Mouse (Mus musculus): Measurements from ENCODE around the gene Ifna5. TPM values are rescaled to one million over a fixed set of nuclear protein-coding genes. Genes with fewer than 3 reads are reported as not detected.

Ifna5 gene
- polyA plus RNA-seq, 1 experiment from 2014 or later, result not detected

- Histone ChIP-seq H3K9ac (replicated peaks; ENCODE audit: low read depth, low read length) (no peak overlapping the region), H3K9me3 (ENCODE audit: control insufficient read depth, low read length) (no peaks in the 10 kb centered on the region), H3K27ac (ENCODE audit: low read length) (no peak overlapping the region), H3K4me3 (replicated peaks; ENCODE audit: low read length) (no peak overlapping the region), H3K4me1 (replicated peaks; ENCODE audit: control insufficient read depth, insufficient read depth, low read length) (no peaks in the 10 kb centered on the region), H3K36me3 (ENCODE audit: control insufficient read depth, insufficient read depth) (no peaks in the 10 kb centered on the region), H3K27me3 (replicated peaks; ENCODE audit: control insufficient read depth, insufficient read depth, low read length) (0 out of 2 replicates have a peak, but pooled peaks cover 2% of the 10 kb centered on the region), H3K4me2 (ENCODE audit: low read length) (no peak overlapping the region)
- no peak for ATAC-seq
- 76% methylated on average over 4 of the region's 4 CpGs for WGBS
Measured at GRCm38 (mm10) chr4:88875435-88876095, 40.2 kb downstream of the Ifna5 start.

DNA sequence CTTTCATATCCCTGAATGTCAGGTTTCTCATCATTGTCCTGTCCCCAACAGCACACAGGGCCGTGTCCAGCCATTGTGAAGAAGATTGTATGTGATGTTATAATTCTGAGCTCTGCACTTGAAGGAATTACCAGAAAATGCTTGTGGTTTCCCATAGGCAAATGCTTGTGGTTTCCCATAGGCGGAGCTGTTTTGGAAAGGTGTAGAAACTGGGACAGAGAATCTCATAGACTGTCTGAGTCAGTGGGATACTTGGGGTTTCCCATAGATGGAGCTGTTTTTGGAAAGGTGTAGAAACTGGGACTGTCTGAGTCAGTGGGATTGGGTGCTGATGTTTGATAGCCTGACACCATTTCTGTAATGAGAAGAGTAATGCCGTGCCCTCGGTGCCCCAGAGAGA, 41.2 kb downstream of the Ifna5 start:
- H3K9ac ChIP-seq (replicated peaks; ENCODE audit: low read depth, low read length), result no peak overlapping the region
- no peaks in the 10 kb centered on the region for H3K4me1 ChIP-seq (replicated peaks; ENCODE audit: control insufficient read depth, insufficient read depth, low read length)
- no peak overlapping the region for H3K4me3 ChIP-seq (replicated peaks; ENCODE audit: low read length)
- H3K36me3 ChIP-seq (ENCODE audit: control insufficient read depth, insufficient read depth), result no peaks in the 10 kb centered on the region
- no peak overlapping the region for H3K27ac ChIP-seq (ENCODE audit: low read length)
- WGBS, result 80% methylated on average over 4 of the region's 4 CpGs
- 0 out of 2 replicates have a peak, but pooled peaks cover 2% of the 10 kb centered on the region for H3K27me3 ChIP-seq (replicated peaks; ENCODE audit: control insufficient read depth, insufficient read depth, low read length)
- ATAC-seq, result no peak
- H3K4me2 ChIP-seq (ENCODE audit: low read length), result no peak overlapping the region
- H3K9me3 ChIP-seq (ENCODE audit: control insufficient read depth, low read length), result no peaks in the 10 kb centered on the region

GRCm38 (mm10) chr4:88878246-88878645, 42.9 kb downstream of the Ifna5 start:
- Histone ChIP-seq H3K4me1 (replicated peaks; ENCODE audit: control insufficient read depth, insufficient read depth, low read length) (no peaks in the 10 kb centered on the region), H3K9ac (replicated peaks; ENCODE audit: low read depth, low read length) (no peak overlapping the region), H3K27me3 (replicated peaks; ENCODE audit: control insufficient read depth, insufficient read depth, low read length) (no peaks in the 10 kb centered on the region), H3K4me2 (ENCODE audit: low read length) (no peak overlapping the region), H3K9me3 (ENCODE audit: control insufficient read depth, low read length) (no peaks in the 10 kb centered on the region), H3K36me3 (ENCODE audit: control insufficient read depth, insufficient read depth) (no peaks in the 10 kb centered on the region), H3K4me3 (replicated peaks; ENCODE audit: low read length) (no peak overlapping the region), H3K27ac (ENCODE audit: low read length) (no peak overlapping the region)
- ATAC-seq, result no peak
- WGBS, result 46% methylated on average over 10 of the region's 10 CpGs

- Histone ChIP-seq H3K9ac (replicated peaks; ENCODE audit: low read depth, low read length) (no peak overlapping the region), H3K9me3 (ENCODE audit: control insufficient read depth, low read length) (no peaks in the 10 kb centered on the region), H3K27me3 (replicated peaks; ENCODE audit: control insufficient read depth, insufficient read depth, low read length) (no peaks in the 10 kb centered on the region), H3K36me3 (ENCODE audit: control insufficient read depth, insufficient read depth) (no peaks in the 10 kb centered on the region), H3K4me3 (replicated peaks; ENCODE audit: low read length) (no peak overlapping the region), H3K4me2 (ENCODE audit: low read length) (no peak overlapping the region), H3K4me1 (replicated peaks; ENCODE audit: control insufficient read depth, insufficient read depth, low read length) (no peaks in the 10 kb centered on the region), H3K27ac (ENCODE audit: low read length) (no peak overlapping the region)
- whole genome bisulfite sequencing, result 64% methylated on average over 4 of the region's 4 CpGs
- ATAC-seq, result no peak
Measured at GRCm38 (mm10) chr4:88878772-88879171, 43.4 kb downstream of the Ifna5 start.

- Histone ChIP-seq H3K9me3 (ENCODE audit: control insufficient read depth, low read length) (no peaks in the 10 kb centered on the region), H3K27me3 (replicated peaks; ENCODE audit: control insufficient read depth, insufficient read depth, low read length) (no peaks in the 10 kb centered on the region), H3K9ac (replicated peaks; ENCODE audit: low read depth, low read length) (no peak within 1 kb of the TSS), H3K4me3 (replicated peaks; ENCODE audit: low read length) (no peak within 1 kb of the TSS), H3K4me2 (ENCODE audit: low read length) (no peak within 1 kb of the TSS), H3K4me1 (replicated peaks; ENCODE audit: control insufficient read depth, insufficient read depth, low read length) (no peaks in the 10 kb centered on the region), H3K36me3 (ENCODE audit: control insufficient read depth, insufficient read depth) (no peaks in the 10 kb centered on the region), H3K27ac (ENCODE audit: low read length) (no peak within 1 kb of the TSS)
- ATAC-seq, result no peak
- 86% methylated on average over 8 of the region's 8 CpGs for WGBS
Measured at GRCm38 (mm10) chr4:88880101-88880500, 44.8 kb downstream of the Ifna5 start, which contains the start of gene Ifne. Ifne (minus strand) TSS chr4:88880201.

Other genes starting within 250 kb of the Ifna5 start
- not detected in 2 replicates for gene Ifna9, start 243.1 kb upstream of the Ifna5 start, polyA plus RNA-seq (2015; fragmentation: Nextera tagmentation; extraction: Ambion mirVana)
- gene Ifna12, start 232.1 kb upstream of the Ifna5 start, polyA plus RNA-seq (2015; fragmentation: Nextera tagmentation; extraction: Ambion mirVana), result not detected in 2 replicates
- gene C87499, start 201.1 kb upstream of the Ifna5 start, polyA plus RNA-seq (2015; fragmentation: Nextera tagmentation; extraction: Ambion mirVana), result not detected in 2 replicates
- gene Ifna13, start 191.1 kb upstream of the Ifna5 start, polyA plus RNA-seq (2015; fragmentation: Nextera tagmentation; extraction: Ambion mirVana), result not detected in 2 replicates
- not detected in 2 replicates for gene Ifna16, start 158.6 kb upstream of the Ifna5 start, polyA plus RNA-seq (2015; fragmentation: Nextera tagmentation; extraction: Ambion mirVana)
- gene Ifna2, start 151.6 kb upstream of the Ifna5 start, polyA plus RNA-seq (2015; fragmentation: Nextera tagmentation; extraction: Ambion mirVana), result not detected in 2 replicates
- not detected in 2 replicates for gene Ifnab, start 144.2 kb upstream of the Ifna5 start, polyA plus RNA-seq (2015; fragmentation: Nextera tagmentation; extraction: Ambion mirVana)
- gene Gm26566, start 113.7 kb upstream of the Ifna5 start, polyA plus RNA-seq (2015; fragmentation: Nextera tagmentation; extraction: Ambion mirVana), result 1.2 and 1.4 TPM in 2 replicates
- 122 and 135 TPM in 2 replicates for gene Klhl9, start 113.1 kb upstream of the Ifna5 start, polyA plus RNA-seq (2015; fragmentation: Nextera tagmentation; extraction: Ambion mirVana)
- not detected in 2 replicates for gene Gm13271, start 80.7 kb upstream of the Ifna5 start, polyA plus RNA-seq (2015; fragmentation: Nextera tagmentation; extraction: Ambion mirVana)
- 0.16 TPM in 1 of 2 replicates, not detected in the other for gene Gm13283, start 75.4 kb upstream of the Ifna5 start, polyA plus RNA-seq (2015; fragmentation: Nextera tagmentation; extraction: Ambion mirVana)
- 0.46 TPM in 1 of 2 replicates, not detected in the other for gene Gm13290, start 61.7 kb upstream of the Ifna5 start, polyA plus RNA-seq (2015; fragmentation: Nextera tagmentation; extraction: Ambion mirVana)
- gene Gm13289, start 58.6 kb upstream of the Ifna5 start, polyA plus RNA-seq (2015; fragmentation: Nextera tagmentation; extraction: Ambion mirVana), result not detected in 2 replicates
- not detected in 2 replicates for gene Gm13272, start 55.7 kb upstream of the Ifna5 start, polyA plus RNA-seq (2015; fragmentation: Nextera tagmentation; extraction: Ambion mirVana)
- gene Ifnz, start 53.4 kb upstream of the Ifna5 start, polyA plus RNA-seq (2015; fragmentation: Nextera tagmentation; extraction: Ambion mirVana), result not detected in 2 replicates
- not detected in 2 replicates for gene Gm13276, start 49.8 kb upstream of the Ifna5 start, polyA plus RNA-seq (2015; fragmentation: Nextera tagmentation; extraction: Ambion mirVana)
- gene Gm13277, start 46.9 kb upstream of the Ifna5 start, polyA plus RNA-seq (2015; fragmentation: Nextera tagmentation; extraction: Ambion mirVana), result not detected in 2 replicates
- not detected in 2 replicates for gene Gm13278, start 44.0 kb upstream of the Ifna5 start, polyA plus RNA-seq (2015; fragmentation: Nextera tagmentation; extraction: Ambion mirVana)
- gene Gm13275, start 41.0 kb upstream of the Ifna5 start, polyA plus RNA-seq (2015; fragmentation: Nextera tagmentation; extraction: Ambion mirVana), result not detected in 2 replicates
- not detected in 2 replicates for gene Gm13279, start 38.1 kb upstream of the Ifna5 start, polyA plus RNA-seq (2015; fragmentation: Nextera tagmentation; extraction: Ambion mirVana)
- gene Gm13285, start 35.9 kb upstream of the Ifna5 start, polyA plus RNA-seq (2015; fragmentation: Nextera tagmentation; extraction: Ambion mirVana), result not detected in 2 replicates
- not detected in 2 replicates for gene Gm13287, start 32.3 kb upstream of the Ifna5 start, polyA plus RNA-seq (2015; fragmentation: Nextera tagmentation; extraction: Ambion mirVana)
- gene Gm13288, start 30.0 kb upstream of the Ifna5 start, polyA plus RNA-seq (2015; fragmentation: Nextera tagmentation; extraction: Ambion mirVana), result not detected in 2 replicates
- not detected in 2 replicates for gene Ifna7, start 19.3 kb upstream of the Ifna5 start, polyA plus RNA-seq (2015; fragmentation: Nextera tagmentation; extraction: Ambion mirVana)
- not detected in 2 replicates for gene Ifna11, start 15.6 kb upstream of the Ifna5 start, polyA plus RNA-seq (2015; fragmentation: Nextera tagmentation; extraction: Ambion mirVana)
- not detected in 2 replicates for gene Ifna6, start 8.1 kb upstream of the Ifna5 start, polyA plus RNA-seq (2015; fragmentation: Nextera tagmentation; extraction: Ambion mirVana)
- gene Ifna4, start 6.3 kb downstream of the Ifna5 start, polyA plus RNA-seq (2015; fragmentation: Nextera tagmentation; extraction: Ambion mirVana), result not detected in 2 replicates
- not detected in 2 replicates for gene Ifna1, start 14.6 kb downstream of the Ifna5 start, polyA plus RNA-seq (2015; fragmentation: Nextera tagmentation; extraction: Ambion mirVana)
- not detected in 2 replicates for gene Ifne, start 44.7 kb downstream of the Ifna5 start, polyA plus RNA-seq (2015; fragmentation: Nextera tagmentation; extraction: Ambion mirVana)

All from forebrain, embryonic 16.5 days (tissue).